Mouse (Mus musculus): ENCODE results near the gene Tlk1. TPM values are rescaled to one million over a fixed set of nuclear protein-coding genes. Genes with fewer than 3 reads are reported as not detected.

Tlk1 gene
- total and polyA plus RNA-seq, 3 experiments: 13.1 to 37.6 (median 17.4) TPM

GRCm38 (mm10) chr2:70862881-70863280 is 37.4 kb upstream of the Tlk1 start:
- DNase-seq (ENCODE audit: extremely low read depth): no peak
- no peaks in the 10 kb centered on the region for H3K27me3 ChIP-seq (replicated peaks)
- H3K36me3 ChIP-seq (replicated peaks in 1 of 2; ENCODE audit: control insufficient read depth in 1 of 2, insufficient read depth in 1 of 2, low read length in 1 of 2): no peaks in the 10 kb centered on the region
- in situ Hi-C loops (cut with MboI; ENCODE audit: low pct_ligation_motif_present, low pct_unique_long_range_greater_than_20kb, low sequenced_read_pairs) (no loop called here), dilution Hi-C loops (cut with MboI; ENCODE audit: extremely low pct_ligation_motif_present, extremely low pct_unique_long_range_greater_than_20kb, low sequenced_read_pairs) (no loop called here)
- no peak overlapping the region for H3K4me2 ChIP-seq (ENCODE audit: insufficient read depth, low read depth, poor library complexity, severe bottlenecking)
- no peaks in the 10 kb centered on the region for H3K4me1 ChIP-seq (ENCODE audit: control insufficient read depth in 1 of 2, insufficient read depth in 2 of 2)
- peaks cover 3% of the 10 kb centered on the region for H3K9me3 ChIP-seq (replicated peaks; ENCODE audit: low read length)
- no peaks in the 10 kb centered on the region for H3K79me2 ChIP-seq (replicated peaks; ENCODE audit: control insufficient read depth, extremely low read depth, insufficient read depth, poor library complexity, severe bottlenecking)
- TF ChIP-seq USF1 (IDR thresholded peaks at IDR 0.05; ENCODE audit: low read depth, low read length) (no peak), TCF12 (IDR thresholded peaks at IDR 0.05; ENCODE audit: low read depth, low read length) (no peak), POLR2A (IDR thresholded peaks at IDR 0.05; ENCODE audit: low read depth, low read length) (no peak), ELF1 (IDR thresholded peaks at IDR 0.05; ENCODE audit: low read depth, low read length) (no peak), SIN3A (IDR thresholded peaks at IDR 0.05; ENCODE audit: low read length) (no peak), ZNF384 (IDR thresholded peaks at IDR 0.05; ENCODE audit: low read depth, low read length) (no peak), ZMIZ1 (IDR thresholded peaks at IDR 0.05; ENCODE audit: low read depth, low read length) (no peak), NELFE (IDR thresholded peaks at IDR 0.05; ENCODE audit: low read depth, low read length) (no peak), CHD2 (IDR thresholded peaks at IDR 0.05; ENCODE audit: low read length) (no peak), MAZ (IDR thresholded peaks at IDR 0.05; ENCODE audit: low read depth, low read length) (no peak), TBP (conservative IDR thresholded peaks at IDR 0.05; ENCODE audit: low read depth, low read length) (no peak), E2F4 (IDR thresholded peaks at IDR 0.05; ENCODE audit: insufficient replicate concordance, low read depth, low read length) (no peak), KAT2A (IDR thresholded peaks at IDR 0.05; ENCODE audit: insufficient replicate concordance, low read length) (no peak), MYC (IDR thresholded peaks at IDR 0.05; ENCODE audit: low read depth, low read length) (no peak), SMC3 (IDR thresholded peaks at IDR 0.05; ENCODE audit: low read depth, low read length) (no peak), NRF1 (IDR thresholded peaks at IDR 0.05; ENCODE audit: low read depth, low read length) (no peak), CHD1 (IDR thresholded peaks at IDR 0.05; ENCODE audit: low read depth, low read length) (no peak), EP300 (IDR thresholded peaks at IDR 0.05; ENCODE audit: low read length) (no peak), MAX (IDR thresholded peaks at IDR 0.05; ENCODE audit: low read length) (no peak), ZKSCAN1 (IDR thresholded peaks at IDR 0.05; ENCODE audit: borderline replicate concordance, low read depth, low read length) (no peak)
- no peak overlapping the region for H3K9ac ChIP-seq (ENCODE audit: insufficient read depth, low read depth)
- no peak overlapping the region for H3K27ac ChIP-seq (ENCODE audit: insufficient read depth, low read depth)
- H3K4me3 ChIP-seq (replicated peaks in 1 of 3; ENCODE audit: low read depth in 2 of 3, low read length in 2 of 3, poor library complexity in 1 of 3): no peak overlapping the region

- TF ChIP-seq ZNF384 (IDR thresholded peaks at IDR 0.05; ENCODE audit: low read depth, low read length): no peak
- TF ChIP-seq MAZ (IDR thresholded peaks at IDR 0.05; ENCODE audit: low read depth, low read length): no peak
- 0 out of 4 replicates have a peak, but pooled peaks of 1 of the 2 experiments have one; percentile 11 for TF ChIP-seq CTCF (conservative IDR thresholded peaks at IDR 0.05 in 1 of 2, IDR thresholded peaks at IDR 0.05 in 1 of 2; ENCODE audit: low read depth in 2 of 2, low read length in 2 of 2)
- Histone ChIP-seq H3K79me2 (replicated peaks; ENCODE audit: control insufficient read depth, extremely low read depth, insufficient read depth, poor library complexity, severe bottlenecking) (no peaks in the 10 kb centered on the region), H3K27me3 (replicated peaks) (no peaks in the 10 kb centered on the region), H3K4me3 (replicated peaks in 1 of 3; ENCODE audit: low read depth in 2 of 3, low read length in 2 of 3, poor library complexity in 1 of 3) (no peak overlapping the region), H3K36me3 (replicated peaks in 1 of 2; ENCODE audit: control insufficient read depth in 1 of 2, insufficient read depth in 1 of 2, low read length in 1 of 2) (no peaks in the 10 kb centered on the region), H3K4me2 (ENCODE audit: insufficient read depth, low read depth, poor library complexity, severe bottlenecking) (no peak overlapping the region), H3K9me3 (replicated peaks; ENCODE audit: low read length) (peaks cover 3% of the 10 kb centered on the region), H3K27ac (ENCODE audit: insufficient read depth, low read depth) (no peak overlapping the region), H3K9ac (ENCODE audit: insufficient read depth, low read depth) (no peak overlapping the region), H3K4me1 (ENCODE audit: control insufficient read depth in 1 of 2, insufficient read depth in 2 of 2) (peaks cover 8 to 9% of the 10 kb centered on the region in 2 experiments)
- no peak for DNase-seq (ENCODE audit: extremely low read depth)
- in situ Hi-C loops (cut with MboI; ENCODE audit: low pct_ligation_motif_present, low pct_unique_long_range_greater_than_20kb, low sequenced_read_pairs): no loop called here
- dilution Hi-C loops (cut with MboI; ENCODE audit: extremely low pct_ligation_motif_present, extremely low pct_unique_long_range_greater_than_20kb, low sequenced_read_pairs): no loop called here
Measured at GRCm38 (mm10) chr2:70859740-70860139, 34.2 kb upstream of the Tlk1 start.

Measured in CH12.LX (cell line).